Mouse (Mus musculus) stomach, embryonic 16.5 days (tissue): Measurements from ENCODE around the gene Tomm40. TPM values are rescaled to one million over a fixed set of nuclear protein-coding genes. Genes with fewer than 3 reads are reported as not detected.

Source experiments
- ATAC-seq: fragments of 200-750 bp; cut with Nextera tagmentation; 2 replicates; pipeline ENCODE4 v1.8.0; 2017; ENCODE audit warnings: moderate number of reproducible peaks, moderate TSS enrichment; ENCODE audit not compliant: insufficient read depth, low FRiP score
- H3K27ac ChIP-seq: fragments of 300-500 bp; sonication (generic); 2 replicates; pipeline ENCODE4 v1.5.1; 2014; ENCODE audit warnings: low read length
- H3K27me3 ChIP-seq: fragments of 300-500 bp; sonication (generic); 2 replicates; pipeline ENCODE4 v1.6.1; 2014; ENCODE audit warnings: low read length, control low read depth, mixed read lengths; ENCODE audit not compliant: control insufficient read depth, insufficient read depth
- H3K36me3 ChIP-seq: fragments of 300-500 bp; sonication (generic); 2 replicates; pipeline ENCODE4 v1.6.1; 2014; ENCODE audit warnings: low read length; ENCODE audit not compliant: control insufficient read depth, insufficient read depth
- H3K4me1 ChIP-seq: fragments of 300-500 bp; sonication (generic); 2 replicates; pipeline ENCODE4 v1.6.1; 2014; ENCODE audit warnings: low read length, control low read depth, mixed read lengths; ENCODE audit not compliant: control insufficient read depth, insufficient read depth
- H3K4me2 ChIP-seq: fragments of 300-500 bp; sonication (generic); 2 replicates; pipeline ENCODE4 v1.6.1; 2014; ENCODE audit warnings: low read depth, low read length, mixed read lengths
- H3K4me3 ChIP-seq: fragments of 300-500 bp; sonication (generic); replicated peaks from 2 replicates; pipeline ENCODE4 v1.5.1; 2014; ENCODE audit warnings: mild to moderate bottlenecking, low read length
- H3K9ac ChIP-seq: fragments of 300-500 bp; sonication (generic); 2 replicates; pipeline ENCODE4 v1.6.1; 2014; ENCODE audit warnings: low read length
- H3K9me3 ChIP-seq: fragments of 300-500 bp; sonication (generic); replicated peaks from 2 replicates; pipeline ENCODE4 v1.6.1; 2016; ENCODE audit warnings: low read length, control low read depth; ENCODE audit not compliant: control insufficient read depth
- WGBS: fragments of 180-500 bp; shearing (Covaris S2); extraction: QIAGEN DNeasy Blood & Tissue Kit; methylation state at CpG from one replicate; pipeline ENCODE4 v1.1.7; 2014; 5-methylcytosine and 5-hydroxymethylcytosine counted together
- polyA plus RNA-seq: library from polyadenylated mRNA; unstranded; fragments of >200 nt; fragmentation: Nextera tagmentation; extraction: Ambion mirVana; gene quantifications from 2 replicates; pipeline ENCODE4 v1.2.1, GENCODE M21; 2015

The Tomm40 gene
- polyA plus RNA-seq, result 65.2 and 81.8 TPM in 2 replicates

GRCm38 (mm10) chr7:19715239-19716054, at the start of gene Tomm40:
Gene Tomm40, minus strand, starts transcription at chr7:19715438.
- Histone ChIP-seq H3K4me3 (peak within 1 kb of the TSS; percentile 100), H3K27me3 (no peaks in the 10 kb centered on the region), H3K27ac (peak within 1 kb of the TSS; percentile 90), H3K36me3 (peaks cover 11% of the 10 kb centered on the region; the same call in 1 of the 2 replicates), H3K4me1 (peaks cover 16% of the 10 kb centered on the region), H3K4me2 (peak within 1 kb of the TSS; percentile 85), H3K9ac (peak within 1 kb of the TSS; percentile 97), H3K9me3 (no peaks in the 10 kb centered on the region)
- under 1% methylated on average over 49 of the region's 59 CpGs for WGBS
- peak; percentile 98 for ATAC-seq

DNA sequence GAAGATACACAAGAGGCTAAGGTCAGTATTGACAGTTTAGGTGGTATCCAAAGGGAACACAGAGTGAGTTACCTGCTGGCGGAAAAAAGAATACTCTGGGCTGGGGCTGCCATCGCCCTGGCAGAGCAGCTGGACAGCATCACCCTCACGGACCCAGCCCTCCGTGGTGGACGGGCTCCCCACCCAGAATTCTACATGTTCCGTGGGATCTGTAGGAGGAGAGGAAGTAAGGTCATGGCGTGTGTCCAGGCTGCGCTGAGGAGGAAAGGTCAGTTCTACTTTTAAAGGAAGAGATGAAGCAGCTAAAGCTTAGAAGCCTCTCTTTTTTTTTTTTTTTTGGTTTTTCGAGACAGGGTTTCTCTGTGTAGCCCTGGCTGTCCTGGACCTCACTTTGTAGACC, 49.3 kb upstream of the Tomm40 start:
- Histone ChIP-seq H3K4me3 (no peak overlapping the region), H3K27ac (no peak overlapping the region), H3K9me3 (no peaks in the 10 kb centered on the region), H3K27me3 (no peaks in the 10 kb centered on the region), H3K36me3 (peaks cover 12% of the 10 kb centered on the region; the same call in 1 of the 2 replicates), H3K4me2 (no peak overlapping the region), H3K4me1 (peaks cover 11% of the 10 kb centered on the region), H3K9ac (no peak overlapping the region)
- no peak for ATAC-seq
- WGBS, result 80% methylated on average over 9 of the region's 9 CpGs

- 78% methylated on average over 13 of the region's 13 CpGs for WGBS
- no peak overlapping the region for H3K9ac ChIP-seq
- no peaks in the 10 kb centered on the region for H3K9me3 ChIP-seq
- H3K4me2 ChIP-seq, result no peak overlapping the region
- ATAC-seq, result no peak
- H3K27me3 ChIP-seq, result no peaks in the 10 kb centered on the region
- peaks cover 5% of the 10 kb centered on the region for H3K4me1 ChIP-seq
- H3K36me3 ChIP-seq, result peaks cover 12% of the 10 kb centered on the region; the same call in 1 of the 2 replicates
- H3K4me3 ChIP-seq, result no peak overlapping the region
- no peak overlapping the region for H3K27ac ChIP-seq
Observed at GRCm38 (mm10) chr7:19763829-19764477, 48.7 kb upstream of the Tomm40 start.

DNA sequence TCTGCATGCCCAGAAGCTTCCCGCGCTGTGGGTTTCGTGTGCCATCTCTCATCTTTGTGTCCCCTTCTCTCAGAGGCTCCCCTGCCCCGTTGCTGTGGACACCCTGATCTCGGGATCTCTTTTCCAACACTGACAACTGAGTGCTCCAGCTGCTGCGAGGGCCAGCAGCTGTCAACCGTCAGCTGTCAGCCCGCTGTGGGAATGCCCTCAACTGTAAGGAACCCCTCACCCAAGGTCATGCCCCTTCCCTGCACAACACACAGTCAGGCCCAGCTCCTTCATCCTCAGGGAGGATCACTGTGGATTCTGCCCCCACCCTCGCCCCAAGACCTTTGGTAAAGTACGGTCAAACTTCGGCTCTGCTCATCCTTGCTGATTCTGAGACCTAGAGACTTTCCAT, 47.0 kb upstream of the Tomm40 start:
- Histone ChIP-seq H3K27ac (no peak overlapping the region), H3K9me3 (no peaks in the 10 kb centered on the region), H3K4me2 (no peak overlapping the region), H3K9ac (no peak overlapping the region), H3K27me3 (no peaks in the 10 kb centered on the region), H3K4me1 (no peaks in the 10 kb centered on the region), H3K36me3 (peaks cover 17% of the 10 kb centered on the region; the same call in 1 of the 2 replicates), H3K4me3 (no peak overlapping the region)
- ATAC-seq, result 0 out of 2 replicates have a peak, but pooled peaks have one; percentile 30
- WGBS, result 59% methylated on average over 11 of the region's 11 CpGs

DNA sequence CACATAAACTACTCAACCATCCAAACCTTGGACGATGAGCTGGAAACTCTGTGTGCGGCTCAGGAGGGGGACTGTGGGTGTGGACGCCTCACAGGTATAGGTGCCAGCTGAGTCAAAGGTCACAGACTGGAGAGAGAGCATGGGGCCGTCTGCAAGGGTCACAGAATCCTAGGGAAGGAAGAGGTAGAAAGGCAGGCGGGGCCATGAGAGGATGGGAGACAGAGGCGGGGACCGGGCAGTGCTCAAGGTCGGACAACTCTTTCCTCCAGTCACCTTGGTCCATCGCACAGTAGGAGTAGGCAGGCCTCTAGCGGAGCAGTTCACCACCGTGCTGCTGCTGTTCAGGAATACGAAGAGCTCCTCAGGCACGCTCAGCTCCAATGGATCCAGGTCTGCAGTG, 44.8 kb upstream of the Tomm40 start:
- peaks cover 17% of the 10 kb centered on the region; the same call in 1 of the 2 replicates for H3K36me3 ChIP-seq
- no peak overlapping the region for H3K27ac ChIP-seq
- no peak for ATAC-seq
- no peaks in the 10 kb centered on the region for H3K27me3 ChIP-seq
- peaks cover 15% of the 10 kb centered on the region; the same call in 1 of the 2 replicates for H3K4me1 ChIP-seq
- WGBS, result 84% methylated on average over 13 of the region's 13 CpGs
- H3K4me3 ChIP-seq, result no peak overlapping the region
- no peak overlapping the region for H3K9ac ChIP-seq
- no peaks in the 10 kb centered on the region for H3K9me3 ChIP-seq
- H3K4me2 ChIP-seq, result no peak overlapping the region

GRCm38 (mm10) chr7:19758623-19759022, 43.4 kb upstream of the Tomm40 start:
- no peaks in the 10 kb centered on the region for H3K9me3 ChIP-seq
- no peak overlapping the region for H3K9ac ChIP-seq
- no peak overlapping the region for H3K4me2 ChIP-seq
- H3K4me1 ChIP-seq, result peaks cover 21% of the 10 kb centered on the region
- ATAC-seq, result no peak
- H3K27ac ChIP-seq, result no peak overlapping the region
- H3K4me3 ChIP-seq, result no peak overlapping the region
- 85% methylated on average over 13 of the region's 13 CpGs for WGBS
- H3K36me3 ChIP-seq, result 0 out of 2 replicates have a peak, but pooled peaks cover 10% of the 10 kb centered on the region
- H3K27me3 ChIP-seq, result no peaks in the 10 kb centered on the region

- Histone ChIP-seq H3K36me3 (0 out of 2 replicates have a peak, but pooled peaks cover 5% of the 10 kb centered on the region), H3K9ac (peak overlapping the region; percentile 56), H3K4me3 (no peak overlapping the region), H3K27ac (peak overlapping the region; percentile 86), H3K4me2 (peak overlapping the region; percentile 35), H3K27me3 (no peaks in the 10 kb centered on the region), H3K4me1 (peaks cover 22% of the 10 kb centered on the region), H3K9me3 (no peaks in the 10 kb centered on the region)
- WGBS, result 51% methylated on average over 23 of the region's 24 CpGs
- peak; percentile 84 for ATAC-seq
Observed at GRCm38 (mm10) chr7:19755851-19756786, 40.9 kb upstream of the Tomm40 start.

GRCm38 (mm10) chr7:19755008-19755407, 39.8 kb upstream of the Tomm40 start:
- 81% methylated on average over 2 of the region's 2 CpGs for WGBS
- no peaks in the 10 kb centered on the region for H3K9me3 ChIP-seq
- no peak overlapping the region for H3K4me3 ChIP-seq
- peak overlapping the region; percentile 86 for H3K27ac ChIP-seq
- no peak for ATAC-seq
- H3K4me1 ChIP-seq, result peaks cover 30% of the 10 kb centered on the region
- no peak overlapping the region for H3K4me2 ChIP-seq
- no peaks in the 10 kb centered on the region for H3K27me3 ChIP-seq
- no peak overlapping the region for H3K9ac ChIP-seq
- 0 out of 2 replicates have a peak, but pooled peaks cover 5% of the 10 kb centered on the region for H3K36me3 ChIP-seq
